Mouse (Mus musculus) heart, embryonic 10.5 days (tissue): Measurements from ENCODE around the gene Xylt2. TPM values are rescaled to one million over a fixed set of nuclear protein-coding genes. Genes with fewer than 3 reads are reported as not detected.
"Not testable (repeated sequence)": the region's sequence is repeated elsewhere in the genome, so short reads cannot be mapped to it uniquely, and the experiment has no call there.

Experiments used
- DNase-seq: peaks from one replicate; pipeline ENCODE4 v3.0.0-alpha.2; 2017; ENCODE audit warnings: low spot score
- H3K27ac ChIP-seq: fragments of 300-500 bp; sonication (generic); 2 replicates; pipeline ENCODE4 v1.5.1; 2016; ENCODE audit warnings: mild to moderate bottlenecking
- H3K27me3 ChIP-seq: fragments of 300-500 bp; sonication (generic); 2 replicates; pipeline ENCODE4 v1.6.1; 2016; ENCODE audit warnings: mild to moderate bottlenecking; ENCODE audit not compliant: poor library complexity, insufficient read depth, severe bottlenecking
- H3K36me3 ChIP-seq: fragments of 300-500 bp; sonication (generic); 2 replicates; pipeline ENCODE4 v1.6.1; 2016; ENCODE audit warnings: mild to moderate bottlenecking, moderate library complexity
- H3K4me1 ChIP-seq: fragments of 300-500 bp; sonication (generic); 2 replicates; pipeline ENCODE4 v1.6.1; 2016; ENCODE audit warnings: mild to moderate bottlenecking
- H3K4me3 ChIP-seq: fragments of 300-500 bp; sonication (generic); 2 replicates; pipeline ENCODE4 v1.5.1; 2016; ENCODE audit warnings: mild to moderate bottlenecking, moderate library complexity
- H3K9me3 ChIP-seq: fragments of 300-500 bp; sonication (generic); 2 replicates; pipeline ENCODE4 v1.6.1; 2016; ENCODE audit warnings: mild to moderate bottlenecking, moderate library complexity
- WGBS: fragments of 180-500 bp; shearing (Covaris S2); methylation state at CpG from one replicate; pipeline ENCODE4 v1.1.7; 2016; 5-methylcytosine and 5-hydroxymethylcytosine counted together
- polyA plus RNA-seq: library from polyadenylated mRNA; unstranded; fragments of >200 nt; fragmentation: Nextera tagmentation; extraction: Ambion mirVana; gene quantifications from 2 replicates; pipeline ENCODE4 v1.2.1, GENCODE M21; 2016

Xylt2 gene
- polyA plus RNA-seq, 1 experiment from 2014 or later: 17.4 TPM

GRCm38 (mm10) chr11:94697703-94698464, 20.6 kb upstream of the Xylt2 start:
- 37% methylated on average over 13 of the region's 13 CpGs for WGBS

GRCm38 (mm10) chr11:94697140-94697539, 19.8 kb upstream of the Xylt2 start:
- H3K4me1 ChIP-seq: peaks cover 21% of the 10 kb centered on the region
- no peaks in the 10 kb centered on the region for H3K27me3 ChIP-seq
- no peak overlapping the region for H3K4me3 ChIP-seq
- no peaks in the 10 kb centered on the region for H3K9me3 ChIP-seq
- no peak overlapping the region for H3K27ac ChIP-seq
- WGBS: 87% methylated on average over 2 of the region's 2 CpGs
- no peak for DNase-seq
- no peaks in the 10 kb centered on the region for H3K36me3 ChIP-seq

More at GRCm38 (mm10) chr11:94697703-94698464, 20.6 kb upstream of the Xylt2 start:
- DNase-seq: no peak
- no peaks in the 10 kb centered on the region for H3K9me3 ChIP-seq
- H3K27ac ChIP-seq: no peak overlapping the region
- H3K36me3 ChIP-seq: no peaks in the 10 kb centered on the region
- H3K4me3 ChIP-seq: no peak overlapping the region
- H3K27me3 ChIP-seq: no peaks in the 10 kb centered on the region
- peaks cover 21% of the 10 kb centered on the region for H3K4me1 ChIP-seq

GRCm38 (mm10) chr11:94695508-94695907, 18.2 kb upstream of the Xylt2 start:
- Histone ChIP-seq H3K4me3 (no peak overlapping the region), H3K27me3 (no peaks in the 10 kb centered on the region), H3K36me3 (no peaks in the 10 kb centered on the region), H3K4me1 (peaks cover 9% of the 10 kb centered on the region; the same call in 1 of the 2 replicates), H3K27ac (no peak overlapping the region), H3K9me3 (no peaks in the 10 kb centered on the region)
- WGBS: 75% methylated on average over 6 of the region's 6 CpGs
- no peak for DNase-seq

- not testable (repeated sequence) for H3K27me3 ChIP-seq, H3K36me3 ChIP-seq, H3K27ac ChIP-seq, H3K4me3 ChIP-seq, H3K9me3 ChIP-seq, DNase-seq, H3K4me1 ChIP-seq
Observed at GRCm38 (mm10) chr11:94692502-94692901, 15.2 kb upstream of the Xylt2 start.

- Histone ChIP-seq H3K27ac (no peak overlapping the region), H3K4me3 (no peak overlapping the region), H3K4me1 (no peaks in the 10 kb centered on the region; the same call in 1 of the 2 replicates), H3K27me3 (no peaks in the 10 kb centered on the region), H3K36me3 (no peaks in the 10 kb centered on the region), H3K9me3 (no peaks in the 10 kb centered on the region)
- no peak for DNase-seq
- 69% methylated on average over 6 of the region's 6 CpGs for WGBS
Observed at GRCm38 (mm10) chr11:94687178-94687577, 9.9 kb upstream of the Xylt2 start.

- WGBS: 69% methylated on average over 7 of the region's 7 CpGs
- H3K4me1 ChIP-seq: peaks cover 5% of the 10 kb centered on the region
- H3K9me3 ChIP-seq: no peaks in the 10 kb centered on the region
- no peak for DNase-seq
- no peak overlapping the region for H3K27ac ChIP-seq
- H3K27me3 ChIP-seq: no peaks in the 10 kb centered on the region
- no peak overlapping the region for H3K4me3 ChIP-seq
- no peaks in the 10 kb centered on the region for H3K36me3 ChIP-seq
Observed at GRCm38 (mm10) chr11:94682427-94682826, 5.1 kb upstream of the Xylt2 start.

- H3K27me3 ChIP-seq: no peaks in the 10 kb centered on the region
- H3K4me3 ChIP-seq: no peak overlapping the region
- no peak for DNase-seq
- peaks cover 11% of the 10 kb centered on the region for H3K4me1 ChIP-seq
- no peak overlapping the region for H3K27ac ChIP-seq
- WGBS: 71% methylated on average over 4 of the region's 4 CpGs
- no peaks in the 10 kb centered on the region for H3K36me3 ChIP-seq
- H3K9me3 ChIP-seq: no peaks in the 10 kb centered on the region
Observed at GRCm38 (mm10) chr11:94681640-94682039, 4.3 kb upstream of the Xylt2 start.

- H3K4me3 ChIP-seq: no peak overlapping the region
- H3K9me3 ChIP-seq: no peaks in the 10 kb centered on the region
- H3K27me3 ChIP-seq: no peaks in the 10 kb centered on the region
- H3K4me1 ChIP-seq: peaks cover 21% of the 10 kb centered on the region
- DNase-seq: no peak
- no peak overlapping the region for H3K27ac ChIP-seq
- no peaks in the 10 kb centered on the region for H3K36me3 ChIP-seq
Observed at GRCm38 (mm10) chr11:94680639-94681038, 3.3 kb upstream of the Xylt2 start.

GRCm38 (mm10) chr11:94677607-94678145, 361 bp upstream of the Xylt2 start:
- whole genome bisulfite sequencing: 34% methylated on average over 15 of the region's 15 CpGs

GRCm38 (mm10) chr11:94676308-94676707, 1.0 kb downstream of the Xylt2 start:
- Histone ChIP-seq H3K27me3 (no peaks in the 10 kb centered on the region), H3K4me1 (peaks cover 39% of the 10 kb centered on the region), H3K4me3 (peak overlapping the region; percentile 98), H3K27ac (peak overlapping the region; percentile 95), H3K36me3 (0 out of 2 replicates have a peak, but pooled peaks cover 3% of the 10 kb centered on the region), H3K9me3 (no peaks in the 10 kb centered on the region)
- no peak for DNase-seq
- WGBS: 52% methylated on average over 4 of the region's 4 CpGs

More at GRCm38 (mm10) chr11:94677607-94678145, 361 bp upstream of the Xylt2 start:
- Histone ChIP-seq H3K4me3 (peak overlapping the region; percentile 98), H3K4me1 (peaks cover 39% of the 10 kb centered on the region), H3K36me3 (0 out of 2 replicates have a peak, but pooled peaks cover 3% of the 10 kb centered on the region), H3K9me3 (no peaks in the 10 kb centered on the region), H3K27ac (peak overlapping the region; percentile 95), H3K27me3 (no peaks in the 10 kb centered on the region)
- no peak for DNase-seq

- 72% methylated on average over 5 of the region's 5 CpGs for WGBS
- Histone ChIP-seq H3K4me1 (peaks cover 39% of the 10 kb centered on the region), H3K27ac (no peak overlapping the region), H3K9me3 (no peaks in the 10 kb centered on the region), H3K27me3 (no peaks in the 10 kb centered on the region), H3K4me3 (no peak overlapping the region), H3K36me3 (peaks cover 7% of the 10 kb centered on the region)
- no peak for DNase-seq
Observed at GRCm38 (mm10) chr11:94675446-94675845, 1.9 kb downstream of the Xylt2 start.

GRCm38 (mm10) chr11:94674984-94675383, 2.3 kb downstream of the Xylt2 start:
- H3K4me1 ChIP-seq: peaks cover 39% of the 10 kb centered on the region
- no peak overlapping the region for H3K27ac ChIP-seq
- DNase-seq: no peak
- WGBS: 83% methylated on average over 5 of the region's 5 CpGs
- H3K36me3 ChIP-seq: peaks cover 12% of the 10 kb centered on the region
- H3K9me3 ChIP-seq: no peaks in the 10 kb centered on the region
- H3K4me3 ChIP-seq: no peak overlapping the region
- no peaks in the 10 kb centered on the region for H3K27me3 ChIP-seq

- no peaks in the 10 kb centered on the region for H3K9me3 ChIP-seq
- no peak overlapping the region for H3K4me3 ChIP-seq
- 0 out of 2 replicates have a peak, but pooled peaks cover 4% of the 10 kb centered on the region for H3K4me1 ChIP-seq
- DNase-seq: no peak
- H3K27me3 ChIP-seq: no peaks in the 10 kb centered on the region
- 86% methylated on average over 6 of the region's 6 CpGs for WGBS
- no peak overlapping the region for H3K27ac ChIP-seq
- H3K36me3 ChIP-seq: peaks cover 96% of the 10 kb centered on the region
Observed at GRCm38 (mm10) chr11:94665281-94665680, 12.0 kb downstream of the Xylt2 start.
